Mouse (Mus musculus) bone marrow, adult 2 months (tissue): ENCODE measurements around the gene Olfr648. TPM values are rescaled to one million over a fixed set of nuclear protein-coding genes. Genes with fewer than 3 reads are reported as not detected.

Experiments
- H3K27ac ChIP-seq: fragments of 200-500 bp; 2 replicates; pipeline ENCODE4 v1.5.1; 2012; ENCODE audit warnings: low read depth, mild to moderate bottlenecking, control low read depth, inconsistent platforms, low read length; ENCODE audit not compliant: control insufficient read depth, poor library complexity, insufficient read depth
- H3K4me1 ChIP-seq: fragments of 200-500 bp; 2 replicates; pipeline ENCODE4 v1.6.1; 2011; ENCODE audit warnings: low read length; ENCODE audit not compliant: control insufficient read depth, insufficient read depth
- H3K4me3 ChIP-seq: fragments of 200-500 bp; replicated peaks from 2 replicates; pipeline ENCODE3; 2011; ENCODE audit warnings: mild to moderate bottlenecking, low read depth, low read length, control low read depth; ENCODE audit not compliant: control insufficient read depth
- CTCF ChIP-seq: fragments of 200-500 bp; IDR thresholded peaks from 2 replicates; pipeline ENCODE4 v1.5.1; 2011; ENCODE audit warnings: low read length, control low read depth; ENCODE audit not compliant: control insufficient read depth, insufficient read depth
- POLR2A ChIP-seq: fragments of 200-500 bp; IDR thresholded peaks from 2 replicates; pipeline ENCODE4 v1.6.1; 2011; ENCODE audit warnings: low read depth, mild to moderate bottlenecking, control low read depth, low read length, borderline replicate concordance; ENCODE audit not compliant: control insufficient read depth
- WGBS: fragments of 180-500 bp; shearing (Covaris S2); methylation state at CpG from one replicate; pipeline ENCODE4 v1.1.7; 2018; 5-methylcytosine and 5-hydroxymethylcytosine counted together
- polyA plus RNA-seq: library from polyadenylated mRNA; stranded (reverse); fragments of >200 nt; gene quantifications from 2 replicates; pipeline ENCODE4 v1.2.4, GENCODE M21; 2011; ENCODE audit warnings: low replicate concordance; ENCODE audit not compliant: missing spikeins, insufficient read depth, insufficient read length

Gene Olfr648
- not detected in 2 replicates for polyA plus RNA-seq

DNA sequence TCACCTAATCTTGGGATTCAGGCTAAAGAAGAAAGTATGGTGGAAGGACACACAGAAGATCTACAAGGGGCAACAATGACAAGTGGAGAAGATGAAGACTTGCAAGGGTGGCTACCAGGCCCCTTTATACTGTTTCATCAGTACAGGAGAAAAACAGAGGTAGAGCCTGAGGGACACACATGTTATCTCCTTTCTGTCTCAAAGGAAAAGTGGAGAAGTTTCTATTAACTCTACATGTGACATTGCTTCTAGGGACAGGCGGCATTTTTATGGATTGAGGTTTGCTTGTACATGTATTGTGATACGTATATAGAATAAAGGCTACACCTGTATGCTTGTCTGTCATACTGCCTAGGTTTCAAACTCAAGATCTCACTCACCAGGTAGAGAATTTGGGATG, at the start of gene Olfr648:
TSS of gene Olfr648 (minus strand) at position 101 of the 400 bp plus-strand sequence.
- H3K27ac ChIP-seq, result no peak within 1 kb of the TSS
- 68% methylated on average over 2 of the region's 2 CpGs for WGBS
- no peaks in the 10 kb centered on the region for H3K4me1 ChIP-seq
- H3K4me3 ChIP-seq, result no peak within 1 kb of the TSS
- no peak for TF ChIP-seq POLR2A
- no peak for TF ChIP-seq CTCF

GRCm38 (mm10) chr7:104231203-104231602, 48.0 kb upstream of the Olfr648 start:
- Histone ChIP-seq H3K4me1 (no peaks in the 10 kb centered on the region), H3K27ac (no peak overlapping the region), H3K4me3 (no peak overlapping the region)
- 35% methylated on average over 2 of the region's 2 CpGs for WGBS
- peak; percentile 83 for TF ChIP-seq CTCF
- TF ChIP-seq POLR2A, result no peak

GRCm38 (mm10) chr7:104218701-104219569, 35.7 kb upstream of the Olfr648 start, which contains the start of gene Trim6:
Trim6 (plus strand) TSS chr7:104218793.
- Histone ChIP-seq H3K4me3 (peak within 1 kb of the TSS; percentile 69), H3K4me1 (no peaks in the 10 kb centered on the region; the same call in 1 of the 2 replicates), H3K27ac (no peak within 1 kb of the TSS)
- 2% methylated on average over 37 of the region's 37 CpGs for WGBS
- no peak for TF ChIP-seq CTCF
- TF ChIP-seq POLR2A, result no peak

GRCm38 (mm10) chr7:104217881-104218280, 34.7 kb upstream of the Olfr648 start:
- Histone ChIP-seq H3K4me1 (no peaks in the 10 kb centered on the region; the same call in 1 of the 2 replicates), H3K27ac (no peak overlapping the region), H3K4me3 (no peak overlapping the region)
- 33% methylated on average over 2 of the region's 2 CpGs for WGBS
- TF ChIP-seq CTCF, result no peak
- no peak for TF ChIP-seq POLR2A

DNA sequence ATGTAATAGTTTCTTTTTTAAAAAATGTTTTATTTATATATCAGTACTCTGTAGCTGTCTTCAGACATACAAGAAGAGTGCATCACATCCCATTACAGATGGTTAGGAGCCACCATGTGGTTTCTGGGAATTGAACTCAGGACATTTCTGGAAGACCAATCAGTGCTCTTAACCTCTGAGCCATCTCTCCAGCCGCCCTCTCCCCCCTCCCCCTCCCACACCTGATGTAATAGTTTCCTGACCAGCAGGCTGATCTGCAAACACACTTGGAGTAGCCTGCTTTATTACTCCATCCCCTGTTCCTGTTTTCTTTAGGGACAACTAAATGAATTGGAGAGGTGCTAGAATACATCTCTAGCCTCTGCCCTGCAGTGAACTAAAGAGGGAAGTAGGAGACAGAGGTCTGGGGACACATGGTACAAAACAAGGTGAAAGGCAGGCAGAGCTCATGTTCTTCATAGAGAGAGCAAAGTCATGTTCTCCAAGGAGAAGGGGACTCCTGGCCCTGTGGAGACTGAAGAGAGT, 32.9 kb upstream of the Olfr648 start:
- Histone ChIP-seq H3K4me1 (no peaks in the 10 kb centered on the region; the same call in 1 of the 2 replicates), H3K4me3 (no peak overlapping the region), H3K27ac (no peak overlapping the region)
- 8% methylated on average over 1 of the region's 1 CpGs for WGBS
- TF ChIP-seq POLR2A (no peak), CTCF (no peak)

DNA sequence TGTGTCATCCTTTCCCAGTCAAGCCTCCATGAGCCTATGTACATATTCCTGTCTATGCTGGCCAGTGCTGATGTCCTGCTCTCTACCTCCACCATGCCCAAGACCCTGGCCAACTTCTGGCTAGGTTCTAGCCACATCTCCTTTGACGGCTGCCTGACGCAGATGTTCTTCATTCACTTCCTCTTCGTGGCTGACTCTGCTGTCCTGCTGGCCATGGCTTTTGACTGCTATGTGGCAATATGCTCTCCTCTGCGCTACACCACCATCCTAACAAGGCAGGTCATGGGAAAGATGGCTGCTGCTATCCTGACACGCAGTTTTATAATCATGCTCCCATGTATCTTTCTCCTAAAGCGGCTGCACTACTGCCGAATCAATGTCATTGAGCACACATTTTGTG, 23.0 kb upstream of the Olfr648 start:
- TF ChIP-seq POLR2A (no peak), CTCF (0 out of 2 replicates have a peak, but pooled peaks have one; percentile 1)
- WGBS, result 35% methylated on average over 7 of the region's 7 CpGs
- Histone ChIP-seq H3K4me3 (no peak overlapping the region), H3K4me1 (peaks cover 3% of the 10 kb centered on the region; the same call in 1 of the 2 replicates), H3K27ac (peak overlapping the region; percentile 57; the same call in 1 of the 2 replicates)

GRCm38 (mm10) chr7:104199822-104200221, 16.6 kb upstream of the Olfr648 start:
- H3K4me1 ChIP-seq, result no peaks in the 10 kb centered on the region
- H3K4me3 ChIP-seq, result no peak overlapping the region
- 1% methylated on average over 5 of the region's 5 CpGs for WGBS
- TF ChIP-seq POLR2A, result no peak
- TF ChIP-seq CTCF, result peak; percentile 98
- no peak overlapping the region for H3K27ac ChIP-seq

DNA sequence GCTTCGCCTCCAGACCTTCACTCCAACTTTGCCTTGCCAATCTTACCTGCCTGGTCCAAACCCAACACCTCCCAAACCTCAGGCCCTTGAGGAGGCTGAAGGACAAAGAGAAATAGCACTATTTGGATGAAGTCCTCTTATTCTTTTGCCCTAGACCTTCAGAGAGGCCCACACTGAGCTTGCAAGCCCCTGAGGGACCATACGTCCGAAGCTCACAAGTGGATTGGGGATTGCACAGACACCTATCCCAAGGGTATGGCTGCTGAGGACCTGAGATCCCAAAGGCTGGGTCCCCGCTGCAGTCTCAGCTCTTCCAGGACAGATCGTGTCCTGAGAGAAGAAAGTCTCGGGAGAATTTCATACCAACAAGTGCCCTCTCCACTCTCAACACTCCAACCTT, 12.7 kb upstream of the Olfr648 start, which contains the start of gene Olfr649:
TSS of gene Olfr649 (minus strand) at position 101 of the 400 bp plus-strand sequence.
- no peak for TF ChIP-seq CTCF
- no peak for TF ChIP-seq POLR2A
- Histone ChIP-seq H3K4me1 (no peaks in the 10 kb centered on the region), H3K27ac (no peak within 1 kb of the TSS), H3K4me3 (no peak within 1 kb of the TSS)
- WGBS, result 79% methylated on average over 6 of the region's 6 CpGs
